Mouse (Mus musculus): ENCODE data around the gene Lgi1. TPM values are rescaled to one million over a fixed set of nuclear protein-coding genes. Genes with fewer than 3 reads are reported as not detected.

Gene Lgi1
- total and polyA plus RNA-seq, 2 experiments from 2014 or later, result not detected

DNA sequence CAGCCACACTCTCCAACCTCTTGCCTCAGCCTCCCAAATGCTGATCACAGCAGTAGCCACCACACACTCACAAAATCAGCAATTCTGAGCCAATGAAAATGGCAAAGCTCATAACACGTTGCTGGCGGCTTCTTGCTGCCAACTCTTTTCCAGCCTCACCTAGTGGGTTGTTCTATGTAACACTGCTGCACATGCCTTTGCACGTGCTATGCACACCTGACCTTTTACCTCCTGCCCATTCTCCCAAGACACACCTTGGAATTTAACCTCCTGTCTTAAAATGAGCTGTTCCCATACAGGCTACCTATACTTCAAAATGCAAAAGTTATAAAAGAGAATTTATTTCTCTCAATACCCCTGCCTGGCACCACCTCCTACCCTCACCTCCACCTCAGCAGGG, 72.2 kb downstream of the Lgi1 start:
- 75% methylated on average over 3 of the region's 3 CpGs for WGBS
- TF ChIP-seq CTCF (IDR thresholded peaks at IDR 0.05; ENCODE audit: low read depth), result no peak
- H3K4me1 ChIP-seq (ENCODE audit: control insufficient read depth, insufficient read depth), result no peaks in the 10 kb centered on the region
- DNase-seq (ENCODE audit: low spot score) (no peak), ATAC-seq (ENCODE audit: insufficient read depth, low read depth) (no peak)
- no peak overlapping the region for H3K4me3 ChIP-seq (ENCODE audit: low read depth, low read length)
- no peak overlapping the region for H3K9ac ChIP-seq (replicated peaks; ENCODE audit: low read depth, low read length)
- no peak overlapping the region for H3K4me2 ChIP-seq (ENCODE audit: low read depth, low read length)
- H3K27ac ChIP-seq (ENCODE audit: low read depth), result no peak overlapping the region
- no peaks in the 10 kb centered on the region for H3K9me3 ChIP-seq (replicated peaks; ENCODE audit: control insufficient read depth, low read length)
- no peaks in the 10 kb centered on the region for H3K27me3 ChIP-seq (ENCODE audit: control insufficient read depth, insufficient read depth, low read length)
- no peaks in the 10 kb centered on the region for H3K36me3 ChIP-seq (replicated peaks; ENCODE audit: control insufficient read depth, insufficient read depth, low read length)

DNA sequence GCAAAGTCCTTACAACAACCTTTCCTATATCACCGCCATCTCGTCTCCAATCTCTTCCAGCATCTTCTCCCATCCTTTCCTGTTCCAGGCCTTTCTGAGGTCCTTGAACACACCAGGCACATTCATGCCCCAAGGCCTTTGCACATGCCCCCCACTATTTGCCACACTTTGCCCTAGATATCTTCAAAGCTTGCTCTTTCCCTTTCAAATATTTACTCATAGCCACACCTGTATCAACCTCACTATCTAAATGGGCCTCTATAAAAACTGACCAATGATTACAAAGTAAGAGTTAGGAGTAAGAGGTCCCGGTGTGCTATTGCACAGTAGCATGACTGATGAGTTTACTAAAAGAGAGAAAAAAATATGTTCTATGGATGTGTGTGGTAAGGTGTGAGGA, 73.0 kb downstream of the Lgi1 start:
- Histone ChIP-seq H3K9ac (replicated peaks; ENCODE audit: low read depth, low read length) (no peak overlapping the region), H3K4me1 (ENCODE audit: control insufficient read depth, insufficient read depth) (no peaks in the 10 kb centered on the region), H3K36me3 (replicated peaks; ENCODE audit: control insufficient read depth, insufficient read depth, low read length) (no peaks in the 10 kb centered on the region), H3K9me3 (replicated peaks; ENCODE audit: control insufficient read depth, low read length) (no peaks in the 10 kb centered on the region), H3K27me3 (ENCODE audit: control insufficient read depth, insufficient read depth, low read length) (no peaks in the 10 kb centered on the region), H3K27ac (ENCODE audit: low read depth) (no peak overlapping the region), H3K4me3 (ENCODE audit: low read depth, low read length) (no peak overlapping the region), H3K4me2 (ENCODE audit: low read depth, low read length) (no peak overlapping the region)
- WGBS, result 82% methylated on average over 3 of the region's 3 CpGs
- TF ChIP-seq CTCF (IDR thresholded peaks at IDR 0.05; ENCODE audit: low read depth) (no peak), EP300 (IDR thresholded peaks at IDR 0.05; ENCODE audit: low read depth) (no peak)
- DNase-seq (ENCODE audit: low spot score) (no peak), ATAC-seq (ENCODE audit: insufficient read depth, low read depth) (no peak)

- Histone ChIP-seq H3K4me1 (ENCODE audit: control insufficient read depth, insufficient read depth) (no peaks in the 10 kb centered on the region), H3K4me2 (ENCODE audit: low read depth, low read length) (no peak overlapping the region), H3K9me3 (replicated peaks; ENCODE audit: control insufficient read depth, low read length) (no peaks in the 10 kb centered on the region), H3K36me3 (replicated peaks; ENCODE audit: control insufficient read depth, insufficient read depth, low read length) (no peaks in the 10 kb centered on the region), H3K4me3 (ENCODE audit: low read depth, low read length) (no peak overlapping the region), H3K27me3 (ENCODE audit: control insufficient read depth, insufficient read depth, low read length) (no peaks in the 10 kb centered on the region), H3K27ac (ENCODE audit: low read depth) (no peak overlapping the region), H3K9ac (replicated peaks; ENCODE audit: low read depth, low read length) (no peak overlapping the region)
- WGBS, result 75% methylated on average over 3 of the region's 3 CpGs
- no peak for ATAC-seq (ENCODE audit: insufficient read depth, low read depth)
- TF ChIP-seq EP300 (IDR thresholded peaks at IDR 0.05; ENCODE audit: low read depth), result no peak
- no peak for TF ChIP-seq CTCF (IDR thresholded peaks at IDR 0.05; ENCODE audit: low read depth)
- no peak for DNase-seq (ENCODE audit: low spot score)
Measured at GRCm38 (mm10) chr19:38339734-38340133, 75.4 kb downstream of the Lgi1 start.

DNA sequence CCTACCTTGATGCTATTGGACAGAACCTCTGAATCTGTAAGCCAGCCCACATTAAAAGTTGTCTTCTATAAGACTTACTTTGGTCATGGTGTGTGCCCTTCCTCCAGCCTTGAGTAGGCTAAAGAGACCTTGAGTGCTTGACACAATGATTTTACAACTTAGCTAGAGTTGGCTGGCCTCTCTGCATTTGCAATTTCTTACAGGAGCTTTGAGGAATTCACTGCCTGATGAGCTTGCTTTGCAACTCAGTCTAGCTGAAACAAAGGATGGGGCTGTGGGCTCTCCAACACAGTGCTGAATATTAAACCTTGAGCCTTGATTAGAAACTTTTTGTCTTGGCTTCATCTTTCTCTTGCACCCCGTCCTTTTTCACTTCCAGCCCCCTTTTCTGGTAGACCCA, 78.9 kb downstream of the Lgi1 start:
- no peaks in the 10 kb centered on the region for H3K36me3 ChIP-seq (replicated peaks; ENCODE audit: control insufficient read depth, insufficient read depth, low read length)
- peaks cover 7% of the 10 kb centered on the region; the same call in 1 of the 2 replicates for H3K9me3 ChIP-seq (replicated peaks; ENCODE audit: control insufficient read depth, low read length)
- H3K4me3 ChIP-seq (ENCODE audit: low read depth, low read length), result no peak overlapping the region
- H3K4me2 ChIP-seq (ENCODE audit: low read depth, low read length), result no peak overlapping the region
- ATAC-seq (ENCODE audit: insufficient read depth, low read depth), result no peak
- TF ChIP-seq EP300 (IDR thresholded peaks at IDR 0.05; ENCODE audit: low read depth) (no peak), CTCF (IDR thresholded peaks at IDR 0.05; ENCODE audit: low read depth) (no peak)
- no peaks in the 10 kb centered on the region for H3K4me1 ChIP-seq (ENCODE audit: control insufficient read depth, insufficient read depth)
- DNase-seq (ENCODE audit: low spot score), result no peak
- H3K27ac ChIP-seq (ENCODE audit: low read depth), result no peak overlapping the region
- 52% methylated on average over 1 of the region's 1 CpGs for WGBS
- H3K9ac ChIP-seq (replicated peaks; ENCODE audit: low read depth, low read length), result no peak overlapping the region
- no peaks in the 10 kb centered on the region for H3K27me3 ChIP-seq (ENCODE audit: control insufficient read depth, insufficient read depth, low read length)

DNA sequence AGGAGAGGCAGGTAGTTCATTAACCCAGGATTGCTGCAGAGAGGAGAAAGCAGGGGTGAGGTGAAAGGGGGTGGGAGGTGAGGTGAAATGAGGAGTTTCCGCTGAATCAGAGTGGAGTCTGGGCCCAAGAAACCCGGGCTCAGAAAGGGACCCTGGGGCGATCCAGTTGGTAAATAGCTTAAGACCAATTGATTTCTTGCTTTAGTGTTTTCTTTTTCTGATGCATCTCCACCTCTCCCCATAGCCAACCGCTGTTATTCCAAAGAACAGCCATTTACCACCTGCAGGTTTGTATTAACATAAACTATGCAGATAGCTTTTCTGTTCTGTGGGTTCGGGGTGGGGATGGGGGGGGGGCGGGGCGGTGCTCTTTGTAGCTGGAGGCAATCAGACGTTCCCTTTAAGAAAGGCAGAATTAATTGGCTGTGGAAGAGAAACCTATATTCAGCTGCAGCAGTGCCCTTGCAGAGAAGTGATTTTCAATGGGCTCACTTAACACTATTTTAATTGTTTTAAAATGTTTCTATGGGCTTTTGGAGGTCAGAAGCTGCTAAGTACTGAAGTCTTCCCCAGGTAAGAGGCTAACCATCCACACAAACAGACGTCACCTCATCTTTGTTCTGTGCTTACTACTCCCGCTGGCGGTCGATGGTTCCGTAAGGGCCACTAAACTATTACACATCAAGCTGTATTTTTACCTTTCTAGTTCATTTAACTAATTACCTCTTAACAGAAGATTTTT, 84.1 kb downstream of the Lgi1 start:
- Histone ChIP-seq H3K4me2 (ENCODE audit: low read depth, low read length) (no peak overlapping the region), H3K9me3 (replicated peaks; ENCODE audit: control insufficient read depth, low read length) (peaks cover 7% of the 10 kb centered on the region; the same call in 1 of the 2 replicates), H3K27me3 (ENCODE audit: control insufficient read depth, insufficient read depth, low read length) (no peaks in the 10 kb centered on the region), H3K36me3 (replicated peaks; ENCODE audit: control insufficient read depth, insufficient read depth, low read length) (no peaks in the 10 kb centered on the region), H3K4me3 (ENCODE audit: low read depth, low read length) (no peak overlapping the region), H3K9ac (replicated peaks; ENCODE audit: low read depth, low read length) (no peak overlapping the region), H3K4me1 (ENCODE audit: control insufficient read depth, insufficient read depth) (no peaks in the 10 kb centered on the region), H3K27ac (ENCODE audit: low read depth) (no peak overlapping the region)
- no peak for DNase-seq (ENCODE audit: low spot score)
- ATAC-seq (ENCODE audit: insufficient read depth, low read depth), result no peak
- TF ChIP-seq EP300 (IDR thresholded peaks at IDR 0.05; ENCODE audit: low read depth) (no peak), CTCF (IDR thresholded peaks at IDR 0.05; ENCODE audit: low read depth) (no peak)
- 34% methylated on average over 13 of the region's 13 CpGs for WGBS

- Histone ChIP-seq H3K36me3 (replicated peaks; ENCODE audit: control insufficient read depth, insufficient read depth, low read length) (no peaks in the 10 kb centered on the region), H3K9me3 (replicated peaks; ENCODE audit: control insufficient read depth, low read length) (peaks cover 7% of the 10 kb centered on the region; the same call in 1 of the 2 replicates), H3K4me3 (ENCODE audit: low read depth, low read length) (no peak overlapping the region), H3K4me2 (ENCODE audit: low read depth, low read length) (no peak overlapping the region), H3K27ac (ENCODE audit: low read depth) (no peak overlapping the region), H3K9ac (replicated peaks; ENCODE audit: low read depth, low read length) (no peak overlapping the region), H3K27me3 (ENCODE audit: control insufficient read depth, insufficient read depth, low read length) (no peaks in the 10 kb centered on the region), H3K4me1 (ENCODE audit: control insufficient read depth, insufficient read depth) (no peaks in the 10 kb centered on the region)
- 76% methylated on average over 5 of the region's 5 CpGs for WGBS
- DNase-seq (ENCODE audit: low spot score) (no peak), ATAC-seq (ENCODE audit: insufficient read depth, low read depth) (no peak)
- TF ChIP-seq CTCF (IDR thresholded peaks at IDR 0.05; ENCODE audit: low read depth) (no peak), EP300 (IDR thresholded peaks at IDR 0.05; ENCODE audit: low read depth) (no peak)
Measured at GRCm38 (mm10) chr19:38349013-38349341, 84.6 kb downstream of the Lgi1 start.

Measured in heart, postnatal 0 days (tissue).